Mouse (Mus musculus): ENCODE measurements around the gene Tspyl3.
"Not testable (repeated sequence)": the region's sequence is repeated elsewhere in the genome, so short reads cannot be mapped to it uniquely, and the experiment has no call there.

Tspyl3 gene

GRCm38 (mm10) chr2:153224946-153225594 is at the start of gene Tspyl3:
Gene Tspyl3 (minus strand): TSS chr2:153225441.
- no peak for DNase-seq (ENCODE audit: low read depth, low spot score)

- DNase-seq (ENCODE audit: low read depth, low spot score): no peak
Measured at GRCm38 (mm10) chr2:153274919-153275247, 49.6 kb upstream of the Tspyl3 start.

GRCm38 (mm10) chr2:153274200-153274918 is 49.1 kb upstream of the Tspyl3 start:
- not testable (repeated sequence) for DNase-seq (ENCODE audit: low read depth, low spot score)

- not testable (repeated sequence) for DNase-seq (ENCODE audit: low read depth, low spot score)
Measured at GRCm38 (mm10) chr2:153270231-153270915, 45.1 kb upstream of the Tspyl3 start.

GRCm38 (mm10) chr2:153267331-153267730 is 42.1 kb upstream of the Tspyl3 start:
- no peak for DNase-seq (ENCODE audit: low read depth, low spot score)

GRCm38 (mm10) chr2:153263053-153263452 is 37.8 kb upstream of the Tspyl3 start:
- DNase-seq (ENCODE audit: low read depth, low spot score): no peak

- no peak for DNase-seq (ENCODE audit: low read depth, low spot score)
Measured at GRCm38 (mm10) chr2:153259864-153260674, 34.8 kb upstream of the Tspyl3 start.

- DNase-seq (ENCODE audit: low read depth, low spot score): no peak
Measured at GRCm38 (mm10) chr2:153259030-153259863, 34.0 kb upstream of the Tspyl3 start.

- DNase-seq (ENCODE audit: low read depth, low spot score): no peak
Measured at GRCm38 (mm10) chr2:153256604-153257003, 31.4 kb upstream of the Tspyl3 start.

GRCm38 (mm10) chr2:153249751-153250150 is 24.5 kb upstream of the Tspyl3 start:
- no peak for DNase-seq (ENCODE audit: low read depth, low spot score)

GRCm38 (mm10) chr2:153242156-153242555 is 16.9 kb upstream of the Tspyl3 start:
- DNase-seq (ENCODE audit: low read depth, low spot score): no peak

GRCm38 (mm10) chr2:153241250-153242014 is 16.2 kb upstream of the Tspyl3 start, which contains the start of the genes Plagl2 and Pofut1:
Gene Plagl2 (minus strand): TSS chr2:153241426.
Gene Pofut1 (plus strand): TSS chr2:153241533.
- DNase-seq (ENCODE audit: low read depth, low spot score): peak; percentile 84

GRCm38 (mm10) chr2:153240701-153241235 is 15.5 kb upstream of the Tspyl3 start:
- DNase-seq (ENCODE audit: low read depth, low spot score): no peak

GRCm38 (mm10) chr2:153239860-153240480 is 14.7 kb upstream of the Tspyl3 start:
- no peak for DNase-seq (ENCODE audit: low read depth, low spot score)

GRCm38 (mm10) chr2:153239021-153239859 is 14.0 kb upstream of the Tspyl3 start:
- no peak for DNase-seq (ENCODE audit: low read depth, low spot score)

GRCm38 (mm10) chr2:153238406-153238805 is 13.2 kb upstream of the Tspyl3 start:
- no peak for DNase-seq (ENCODE audit: low read depth, low spot score)

- no peak for DNase-seq (ENCODE audit: low read depth, low spot score)
Measured at GRCm38 (mm10) chr2:153237891-153238290, 12.7 kb upstream of the Tspyl3 start.

GRCm38 (mm10) chr2:153237193-153237592 is 12.0 kb upstream of the Tspyl3 start:
- DNase-seq (ENCODE audit: low read depth, low spot score): no peak

Data from retina, adult 2 months (tissue).